Mouse (Mus musculus) heart, embryonic 14.5 days (tissue): ENCODE measurements around the gene Gm2174. TPM values are rescaled to one million over a fixed set of nuclear protein-coding genes. Genes with fewer than 3 reads are reported as not detected.

Experiments used
- polyA plus RNA-seq: library from polyadenylated mRNA; unstranded; fragments of >200 nt; fragmentation: Nextera tagmentation; extraction: Ambion mirVana; gene quantifications from 2 replicates; pipeline ENCODE4 v1.2.1, GENCODE M21; 2014

The Gm2174 gene
- polyA plus RNA-seq, 1 experiment from 2014 or later, result 1.7 TPM

Other genes with a start within 250 kb of the Gm2174 start
- gene Gm773, start 235.1 kb upstream of the Gm2174 start, polyA plus RNA-seq, result not detected in 2 replicates
- gene Zfp449, start 101.6 kb upstream of the Gm2174 start, polyA plus RNA-seq, result 8.2 and 10.2 TPM in 2 replicates
- 1.2 and 2.7 TPM in 2 replicates for gene Smim10l2a, start 73.4 kb upstream of the Gm2174 start, polyA plus RNA-seq
- gene Ints6l, start 6.9 kb downstream of the Gm2174 start, polyA plus RNA-seq, result 14.2 and 17.9 TPM in 2 replicates
- not detected in 2 replicates for gene Gm10477, start 76.8 kb downstream of the Gm2174 start, polyA plus RNA-seq
- gene Gm648, start 101.6 kb downstream of the Gm2174 start, polyA plus RNA-seq, result not detected in 2 replicates
- 27.5 and 29.1 TPM in 2 replicates for gene Mmgt1, start 150.1 kb downstream of the Gm2174 start, polyA plus RNA-seq
- 5.0 and 6.5 TPM in 2 replicates for gene Slc9a6, start 161.8 kb downstream of the Gm2174 start, polyA plus RNA-seq